In genomic region chr2:106788055-106788454, GRCm38 (mm10) we compare ENCODE assay signal across 10 mouse cellular contexts.
DNase-seq lines count a peak whose midpoint lies in the region; ATAC-seq and TF ChIP-seq lines count a peak whose summit lies in the region.
"Had no signal": no experiment of that assay in that cellular context is flagged by ENCODE, and none has a peak within 500 bp of the region (broad histone marks: within the 10 kb centered on the region; RNA-seq: fewer than 3 reads in every experiment).

No protein-coding gene starts in this region.

- no peak for TF ChIP-seq CTCF in layer of hippocampus, adult 2 months (conservative IDR thresholded peaks at IDR 0.05)

- H3K27me3 ChIP-seq in forebrain, embryonic 13.5 days = no peaks in the 10 kb centered on the region
- no peaks in the 10 kb centered on the region for H3K27me3 ChIP-seq in forebrain, embryonic 14.5 days (replicated peaks; ENCODE audit: control insufficient read depth, insufficient read depth, low read length)
- H3K27me3 ChIP-seq in embryonic facial prominence, embryonic 10.5 days (replicated peaks; ENCODE audit: low read depth, poor library complexity, severe bottlenecking) = no peaks in the 10 kb centered on the region
- no peaks in the 10 kb centered on the region for H3K27me3 ChIP-seq in limb, embryonic 10.5 days (ENCODE audit: low read depth, poor library complexity, severe bottlenecking)
- H3K27me3 ChIP-seq: stomach, embryonic 15.5 days had no signal

- H3K4me2 ChIP-seq in forebrain, embryonic 13.5 days = no peak overlapping the region
- H3K4me2 ChIP-seq in forebrain, embryonic 14.5 days (ENCODE audit: low read length) = no peak overlapping the region
- H3K4me2 ChIP-seq: stomach, embryonic 15.5 days had no signal

- H3K36me3 ChIP-seq in forebrain, embryonic 13.5 days (ENCODE audit: poor library complexity, severe bottlenecking) = peaks cover 37% of the 10 kb centered on the region
- H3K36me3 ChIP-seq in forebrain, embryonic 14.5 days (ENCODE audit: control insufficient read depth, insufficient read depth, low read length) = peaks cover 18% of the 10 kb centered on the region
- peaks cover 30% of the 10 kb centered on the region for H3K36me3 ChIP-seq in embryonic facial prominence, embryonic 10.5 days (replicated peaks)
- peaks cover 12% of the 10 kb centered on the region; the same call in 1 of the 2 replicates for H3K36me3 ChIP-seq in limb, embryonic 10.5 days
- H3K36me3 ChIP-seq: stomach, embryonic 15.5 days had no signal

- H3K4me1 ChIP-seq in forebrain, embryonic 13.5 days = peaks cover 37% of the 10 kb centered on the region
- peaks cover 10% of the 10 kb centered on the region; the same call in 1 of the 2 replicates for H3K4me1 ChIP-seq in forebrain, embryonic 14.5 days (ENCODE audit: control insufficient read depth, insufficient read depth, low read length)
- H3K4me1 ChIP-seq in embryonic facial prominence, embryonic 10.5 days = peaks cover 41% of the 10 kb centered on the region
- H3K4me1 ChIP-seq in limb, embryonic 10.5 days = peaks cover 78% of the 10 kb centered on the region

- H3K9ac ChIP-seq in forebrain, embryonic 13.5 days = no peak overlapping the region
- no peak overlapping the region for H3K9ac ChIP-seq in forebrain, embryonic 14.5 days (ENCODE audit: low read length)
- H3K9ac ChIP-seq: stomach, embryonic 15.5 days had no signal

- H3K27ac ChIP-seq in forebrain, embryonic 13.5 days = 0 out of 2 replicates have a peak overlapping the region, but pooled peaks have one; percentile 21
- H3K27ac ChIP-seq in forebrain, embryonic 14.5 days (ENCODE audit: low read depth, low read length) = no peak overlapping the region
- 0 out of 2 replicates have a peak overlapping the region, but pooled peaks have one; percentile 23 for H3K27ac ChIP-seq in layer of hippocampus, adult 2 months
- peak overlapping the region; percentile 73 for H3K27ac ChIP-seq in embryonic facial prominence, embryonic 10.5 days (replicated peaks)
- H3K27ac ChIP-seq in limb, embryonic 10.5 days = peak overlapping the region; percentile 81
- H3K27ac ChIP-seq: stomach, embryonic 15.5 days had no signal

- no peak for DNase-seq in forebrain, embryonic 14.5 days (ENCODE audit: low spot score)
- DNase-seq in layer of hippocampus, adult 2 months (ENCODE audit: low spot score in 2 of 2) = no peak
- DNase-seq in layer of hippocampus, adult 8-10 months (ENCODE audit: low spot score in 2 of 2) = no peak
- DNase-seq in embryonic facial prominence, embryonic 10.5 days (ENCODE audit: low spot score) = no peak
- no peak for DNase-seq in limb, embryonic 10.5 days (ENCODE audit: low spot score)
- DNase-seq in testis, postnatal 14 days (ENCODE audit: low spot score) = no peak
- DNase-seq: layer of hippocampus, postnatal 36 days had no signal

- H3K4me3 ChIP-seq in forebrain, embryonic 13.5 days = no peak overlapping the region
- H3K4me3 ChIP-seq in forebrain, embryonic 14.5 days (ENCODE audit: low read depth, low read length) = no peak overlapping the region
- no peak overlapping the region for H3K4me3 ChIP-seq in layer of hippocampus, adult 2 months
- H3K4me3 ChIP-seq in embryonic facial prominence, embryonic 10.5 days = no peak overlapping the region
- no peak overlapping the region for H3K4me3 ChIP-seq in limb, embryonic 10.5 days
- H3K4me3 ChIP-seq: stomach, embryonic 15.5 days had no signal

- no peak for ATAC-seq in forebrain, embryonic 13.5 days
- ATAC-seq in forebrain, embryonic 14.5 days = no peak
- ATAC-seq in megakaryocyte progenitor cell, adult 5-6 weeks (replicated peaks; ENCODE audit: poor library complexity) = no peak

- WGBS in forebrain, embryonic 13.5 days = 22% methylated on average over 8 of the region's 8 CpGs
- WGBS in forebrain, embryonic 14.5 days = 27% methylated on average over 8 of the region's 8 CpGs
- WGBS in embryonic facial prominence, embryonic 10.5 days = 43% methylated on average over 8 of the region's 8 CpGs
- 52% methylated on average over 8 of the region's 8 CpGs for WGBS in limb, embryonic 10.5 days

- no peaks in the 10 kb centered on the region for H3K9me3 ChIP-seq in forebrain, embryonic 13.5 days (replicated peaks)
- no peaks in the 10 kb centered on the region for H3K9me3 ChIP-seq in forebrain, embryonic 14.5 days (replicated peaks; ENCODE audit: control insufficient read depth, low read length)
- no peaks in the 10 kb centered on the region for H3K9me3 ChIP-seq in embryonic facial prominence, embryonic 10.5 days
- H3K9me3 ChIP-seq in limb, embryonic 10.5 days (replicated peaks) = no peaks in the 10 kb centered on the region
- H3K9me3 ChIP-seq: stomach, embryonic 15.5 days had no signal
